Mouse (Mus musculus) activated CD4-positive, CD25-positive, alpha-beta regulatory T cell, adult 4 months (primary cell): ENCODE results near the gene Fli1. TPM values are rescaled to one million over a fixed set of nuclear protein-coding genes. Genes with fewer than 3 reads are reported as not detected.

Experiments
- ATAC-seq: one replicate; pipeline ENCODE4 v1.8.0; 2017
- polyA plus RNA-seq, 2 experiments: library from polyadenylated mRNA; unstranded; fragments of 100-300 nt; shearing (Covaris generic); gene quantifications; one replicate each; pipeline ENCODE4 v1.2.1; 2017

The Fli1 gene
- polyA plus RNA-seq, 2 experiments from 2014 or later = 114 to 122 TPM

GRCm38 (mm10) chr9:32468313-32468712, 74.3 kb downstream of the Fli1 start:
- no peak for ATAC-seq

DNA sequence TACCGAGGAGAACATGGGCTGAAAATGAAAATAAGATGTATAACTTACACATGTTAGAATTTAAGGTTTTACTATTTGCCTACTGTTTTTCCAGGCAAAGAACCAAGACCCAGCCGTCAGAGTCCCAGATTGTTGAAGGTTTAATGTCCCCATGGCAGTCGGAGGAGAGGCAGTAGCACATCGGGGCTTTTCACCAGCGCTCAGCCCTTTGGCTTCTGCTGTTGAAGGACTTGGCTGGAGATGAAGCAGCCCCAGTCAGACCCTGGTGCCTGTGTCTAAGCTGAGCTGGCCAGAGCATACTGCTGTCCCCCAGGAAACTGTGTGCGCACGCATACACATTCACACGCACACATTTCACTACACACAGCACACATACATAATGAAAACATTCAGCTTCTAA, 75.2 kb downstream of the Fli1 start:
- no peak for ATAC-seq

- no peak for ATAC-seq
Measured at GRCm38 (mm10) chr9:32466861-32467260, 75.8 kb downstream of the Fli1 start.

- ATAC-seq = no peak
Measured at GRCm38 (mm10) chr9:32456707-32457106, 86.0 kb downstream of the Fli1 start.

- ATAC-seq = no peak
Measured at GRCm38 (mm10) chr9:32450161-32450560, 92.5 kb downstream of the Fli1 start.

DNA sequence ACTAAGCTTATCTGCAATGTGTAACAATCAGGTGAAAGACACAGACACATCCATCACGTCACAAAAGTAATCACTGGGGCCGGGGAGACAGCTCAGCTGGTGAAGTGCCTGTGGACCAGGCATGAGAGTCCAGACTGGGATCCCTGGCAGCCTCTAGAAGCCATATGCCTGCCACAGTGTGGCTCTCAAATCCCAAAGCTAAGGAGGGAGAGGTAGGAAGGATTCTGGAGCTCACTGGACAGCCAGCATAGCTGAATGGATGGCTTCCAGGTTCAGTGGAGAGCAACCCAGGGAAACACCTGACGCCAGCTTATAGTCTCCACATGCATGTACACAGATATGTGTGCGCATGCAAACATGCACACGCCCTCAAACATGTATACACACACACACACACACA, 93.9 kb downstream of the Fli1 start:
- no peak for ATAC-seq

- ATAC-seq = peak; percentile 52
Measured at GRCm38 (mm10) chr9:32445789-32446188, 96.9 kb downstream of the Fli1 start.

GRCm38 (mm10) chr9:32444453-32445201, 98.0 kb downstream of the Fli1 start:
- no peak for ATAC-seq

- no peak for ATAC-seq
Measured at GRCm38 (mm10) chr9:32443817-32444216, 98.8 kb downstream of the Fli1 start.

GRCm38 (mm10) chr9:32443115-32443514, 99.5 kb downstream of the Fli1 start:
- ATAC-seq = no peak

GRCm38 (mm10) chr9:32434241-32435213, 108.1 kb downstream of the Fli1 start:
- no peak for ATAC-seq

- ATAC-seq = no peak
Measured at GRCm38 (mm10) chr9:32431061-32431460, 111.6 kb downstream of the Fli1 start.

- no peak for ATAC-seq
Measured at GRCm38 (mm10) chr9:32425321-32425720, 117.3 kb downstream of the Fli1 start.

DNA sequence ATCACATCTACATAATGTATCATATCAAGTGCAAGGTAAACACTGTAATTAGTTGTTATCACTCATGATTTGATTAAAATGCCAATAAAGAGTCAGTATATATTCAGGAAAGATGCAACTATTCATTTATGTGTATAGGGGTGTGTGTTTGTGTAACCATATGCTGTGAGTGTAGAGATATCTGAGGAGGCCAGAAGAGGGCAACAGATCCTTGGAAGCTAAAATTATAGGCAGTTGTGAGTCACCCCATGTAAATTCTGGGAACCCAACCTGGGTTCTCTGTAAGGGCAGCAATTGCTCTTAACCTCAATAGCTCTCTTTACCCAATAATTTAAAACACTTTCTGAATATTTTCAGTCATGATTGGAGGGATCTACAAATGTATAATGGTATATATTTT, 122.0 kb downstream of the Fli1 start:
- ATAC-seq = no peak

DNA sequence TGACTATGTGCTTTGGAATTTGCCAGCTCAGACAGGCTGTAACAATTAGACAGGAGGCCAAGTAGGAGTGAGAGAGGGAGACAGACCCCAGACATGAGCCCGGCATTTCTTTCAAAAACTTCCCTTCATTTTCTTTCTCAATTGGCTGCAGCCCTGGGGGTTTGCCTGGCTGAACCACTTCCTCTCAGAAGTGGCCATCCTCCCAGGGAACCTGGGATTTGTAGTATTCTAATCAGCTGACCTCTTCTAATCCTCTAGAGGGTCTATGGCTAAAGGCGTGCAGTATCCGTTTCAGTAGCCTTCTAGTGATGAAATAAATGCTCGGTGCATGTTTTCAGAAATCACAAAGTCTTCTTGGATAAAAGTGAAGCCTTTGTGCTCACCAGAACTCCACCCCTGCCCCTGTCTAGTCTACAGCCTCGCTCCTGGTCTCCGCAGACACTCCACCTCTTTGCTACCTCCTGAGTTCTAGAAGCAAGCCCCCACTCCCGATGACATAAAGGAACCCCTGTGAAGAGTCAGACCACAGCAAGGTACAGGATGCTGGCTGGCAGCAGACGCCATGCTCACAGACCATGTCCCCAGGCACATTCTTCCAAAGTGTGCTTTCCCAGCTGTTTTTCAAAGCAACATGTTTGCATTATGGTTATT, 125.1 kb downstream of the Fli1 start:
- ATAC-seq = no peak

- no peak for ATAC-seq
Measured at GRCm38 (mm10) chr9:32415952-32416351, 126.7 kb downstream of the Fli1 start.

DNA sequence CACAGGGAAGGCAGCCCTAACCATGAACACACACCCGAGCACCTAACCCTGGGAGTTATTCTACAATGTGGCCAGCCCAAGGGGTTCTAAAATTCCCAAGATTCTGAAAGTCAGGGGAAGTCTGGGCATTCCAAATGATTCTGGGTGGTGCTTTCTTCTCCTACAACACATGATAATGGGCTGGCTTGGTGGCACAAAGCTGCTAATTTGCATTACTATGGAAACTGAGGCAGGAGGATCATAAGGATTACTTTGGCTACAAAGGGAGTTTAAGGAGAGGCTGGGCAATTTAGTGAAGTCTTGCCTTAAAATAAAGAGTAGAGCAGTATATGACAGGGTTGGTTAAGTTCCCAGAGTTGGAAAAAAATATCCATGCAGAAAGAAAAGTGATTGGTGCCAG, 127.7 kb downstream of the Fli1 start:
- ATAC-seq = no peak

DNA sequence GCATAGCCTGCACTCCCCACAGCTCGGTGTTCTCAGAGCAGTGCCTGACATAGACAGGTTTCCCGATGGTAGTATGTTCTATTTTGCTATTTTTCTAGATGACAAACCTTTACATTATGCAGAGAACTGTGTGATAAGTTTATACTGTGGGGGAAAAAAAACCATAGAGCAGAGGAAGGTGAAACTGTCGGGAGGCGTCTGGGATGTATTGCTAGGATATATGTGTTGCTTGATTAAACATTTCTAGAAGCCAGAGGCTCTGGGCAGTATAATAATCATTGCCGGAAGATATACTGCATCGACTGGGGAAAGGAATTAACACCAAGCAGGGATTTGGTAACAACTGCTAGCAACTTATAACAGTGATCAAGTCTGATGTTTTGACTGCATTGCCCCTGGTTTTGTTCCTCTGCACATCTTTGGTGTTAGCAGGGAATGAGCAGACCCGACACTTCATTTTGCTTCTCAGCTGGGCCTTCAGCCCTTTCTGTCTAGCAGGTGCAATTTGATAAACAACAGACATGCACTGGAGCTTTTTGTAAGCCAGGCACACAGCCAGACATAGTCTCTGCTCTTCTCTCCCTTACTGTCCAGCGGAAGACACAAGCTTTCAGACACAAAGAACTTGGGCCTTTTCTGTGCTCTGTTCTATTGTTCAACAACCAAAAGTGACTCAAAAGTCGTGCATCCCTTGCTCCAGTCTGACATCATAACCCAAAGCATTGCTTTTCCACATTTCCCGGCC, 129.7 kb downstream of the Fli1 start:
- ATAC-seq = no peak

DNA sequence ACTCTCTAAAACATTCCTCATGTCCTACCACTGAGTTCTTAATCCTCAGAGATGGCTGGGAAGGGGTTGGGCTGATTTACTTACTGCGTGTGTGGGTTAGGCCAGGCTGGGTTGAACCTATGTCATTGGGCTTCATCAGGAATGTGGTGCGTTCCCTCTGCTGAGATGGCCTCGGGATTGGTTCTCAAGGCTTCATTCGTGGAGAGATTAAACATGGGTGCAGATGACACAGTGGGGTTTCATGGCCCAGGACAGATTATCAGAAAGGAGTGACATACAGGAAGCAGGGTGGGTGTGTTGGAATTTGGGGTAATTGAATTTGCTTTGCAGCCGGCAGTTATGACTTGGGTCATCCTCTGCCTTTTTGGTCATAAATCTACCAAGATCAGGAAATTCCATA, 131.2 kb downstream of the Fli1 start:
- ATAC-seq = no peak

- no peak for ATAC-seq
Measured at GRCm38 (mm10) chr9:32410671-32411070, 132.0 kb downstream of the Fli1 start.

DNA sequence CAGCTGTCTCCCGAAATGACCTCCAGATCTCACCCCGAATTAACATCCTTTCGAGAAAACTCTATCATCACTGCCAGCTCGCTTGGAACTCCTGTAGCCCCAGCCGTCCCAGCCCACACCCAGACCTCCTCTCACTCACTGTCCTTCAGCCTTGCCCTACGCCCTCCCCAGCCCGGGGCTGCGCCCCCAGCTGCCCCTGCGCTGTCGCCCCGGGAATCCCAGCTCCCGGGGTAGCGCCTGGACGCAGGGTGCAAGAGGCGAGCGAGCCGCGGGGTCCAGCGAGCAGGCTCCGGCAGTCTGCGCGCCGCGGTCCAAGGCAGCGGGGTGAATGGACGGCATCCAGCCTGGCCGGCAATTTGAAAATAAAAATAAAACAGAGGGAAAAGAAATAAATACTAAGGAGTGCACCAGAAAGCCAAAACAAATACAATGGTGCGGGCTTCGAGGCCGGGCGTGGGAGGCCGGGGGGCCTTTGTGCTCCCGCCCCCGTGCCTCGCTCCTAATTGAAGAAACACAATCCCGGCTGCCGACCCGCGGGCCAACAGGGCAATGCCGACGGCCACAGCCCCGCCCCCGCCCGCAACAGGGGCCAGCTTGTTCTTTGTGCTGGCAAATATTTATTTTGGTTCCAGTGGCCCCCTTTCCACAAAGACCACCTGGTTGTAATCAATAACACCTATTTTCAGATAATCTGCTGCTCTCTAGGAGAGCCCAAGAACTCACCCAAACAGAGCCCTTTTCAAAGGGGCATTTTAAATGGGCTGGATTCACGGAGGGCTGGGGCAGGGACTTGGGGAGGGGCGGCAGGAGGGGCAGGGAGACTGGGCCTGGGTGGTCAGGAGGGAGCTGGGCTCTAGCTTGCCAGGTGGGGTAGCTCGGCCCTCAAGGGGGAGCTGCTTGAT, 133.3 kb downstream of the Fli1 start:
- no peak for ATAC-seq

DNA sequence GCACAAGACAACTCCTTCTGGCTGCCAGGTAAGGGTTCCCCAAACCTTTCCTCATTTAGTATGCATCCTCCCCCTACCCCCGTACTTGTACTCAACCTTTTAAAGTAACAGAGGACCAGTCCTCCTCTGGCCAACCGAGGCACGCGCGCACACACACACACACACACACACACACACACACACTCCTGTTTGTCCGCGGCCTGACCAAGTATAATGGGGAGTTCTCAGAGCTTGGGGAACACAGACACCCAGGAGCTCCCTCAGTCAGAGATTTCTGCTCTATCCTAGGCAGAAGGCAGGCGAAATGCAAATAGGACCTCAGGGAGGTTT, 134.0 kb downstream of the Fli1 start:
- ATAC-seq = no peak
